Mouse (Mus musculus): ENCODE results near the gene Amotl1. TPM values are rescaled to one million over a fixed set of nuclear protein-coding genes. Genes with fewer than 3 reads are reported as not detected.

Amotl1 gene
- total RNA-seq, 2 experiments from 2014 or later, result 14.1 to 14.9 TPM

- no peak for DNase-seq (ENCODE audit: extremely low spot score in 1 of 2, low spot score in 1 of 2)
These were observed 2.4 kb downstream of the Amotl1 start for GRCm38 (mm10) chr9:14642251-14643021.

DNA sequence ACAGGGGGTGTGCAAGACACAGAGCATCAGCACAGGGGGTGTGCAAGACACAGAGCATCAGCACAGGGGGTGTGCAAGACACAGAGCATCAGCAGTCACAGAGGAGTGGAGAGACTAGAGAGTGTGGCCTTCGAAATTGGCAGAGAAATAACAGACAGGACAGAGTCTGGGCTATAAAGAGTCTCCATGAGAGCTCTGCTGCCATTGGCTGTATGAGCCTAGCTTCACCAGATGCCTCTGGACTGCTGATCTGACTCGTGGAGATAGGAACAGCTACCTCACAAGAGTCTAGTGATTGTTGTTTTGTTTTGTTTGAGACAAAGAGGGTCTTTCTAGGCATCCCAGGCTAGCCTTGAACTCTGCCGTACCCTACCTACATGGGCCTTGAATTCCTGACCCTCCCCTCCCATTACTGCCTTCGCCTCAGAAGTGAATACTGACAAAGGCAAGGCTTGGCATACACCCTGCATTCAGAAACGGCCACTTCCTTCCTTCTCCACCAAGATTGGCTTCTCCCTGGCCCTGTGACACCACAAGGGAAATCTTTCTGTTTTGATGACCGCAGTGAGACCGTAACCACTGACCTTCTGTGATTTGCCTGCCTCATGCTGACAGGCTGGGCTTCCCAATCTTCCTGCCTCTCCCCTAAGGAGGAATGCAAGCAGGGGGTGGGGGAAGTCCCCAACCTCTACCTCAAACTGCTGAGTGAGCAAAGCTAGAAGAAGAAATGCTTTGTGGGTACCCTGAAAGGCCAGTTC lies 3.4 kb downstream of the Amotl1 start:
- no peak for DNase-seq (ENCODE audit: extremely low spot score in 1 of 2, low spot score in 1 of 2)

- DNase-seq (ENCODE audit: extremely low spot score in 1 of 2, low spot score in 1 of 2), result no peak
These were observed 8.6 kb downstream of the Amotl1 start for GRCm38 (mm10) chr9:14636244-14636643.

DNA sequence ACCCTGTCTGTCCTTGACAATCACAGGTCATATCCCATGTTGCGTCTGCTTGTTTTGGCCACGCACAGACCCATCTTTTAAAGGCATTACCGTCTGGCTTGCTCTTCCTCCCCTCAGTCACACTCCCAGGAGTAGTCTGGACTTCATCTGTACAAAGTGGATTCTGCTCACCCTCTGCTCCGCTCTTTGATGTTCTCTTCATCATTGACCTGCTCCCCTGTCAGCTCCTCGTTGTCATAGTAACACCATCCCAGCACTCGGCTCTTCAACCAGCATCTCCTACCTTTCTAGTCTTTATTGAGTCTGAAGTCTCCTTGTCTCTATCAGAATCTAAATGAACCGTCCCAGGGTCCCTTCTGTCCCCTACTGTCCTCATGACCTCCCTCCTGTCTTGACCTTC lies 9.3 kb downstream of the Amotl1 start:
- no peak for DNase-seq (ENCODE audit: extremely low spot score in 1 of 2, low spot score in 1 of 2)

DNA sequence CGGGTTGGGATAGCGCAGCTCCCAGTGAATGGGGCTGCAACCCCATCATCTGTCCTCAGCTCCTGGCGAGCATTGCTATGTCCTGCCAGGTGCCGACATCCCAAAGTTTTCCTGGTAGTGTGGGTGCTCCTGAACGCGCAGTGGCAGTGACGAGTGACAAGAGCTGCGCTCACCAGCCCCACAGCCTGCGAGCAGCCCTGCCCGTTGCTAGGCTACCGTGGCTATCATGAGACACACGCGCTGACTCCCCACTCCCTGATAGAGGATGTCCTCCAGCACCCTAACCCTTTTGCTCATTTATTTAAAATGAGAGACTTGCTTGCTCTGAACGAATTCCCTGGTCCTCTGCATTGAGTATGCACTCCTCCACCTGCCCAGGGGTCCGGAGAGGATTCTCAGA lies 10.7 kb downstream of the Amotl1 start:
- DNase-seq (ENCODE audit: extremely low spot score in 1 of 2, low spot score in 1 of 2), result peak in 1 of 2 experiments; percentile 27

- no peak for DNase-seq (ENCODE audit: extremely low spot score in 1 of 2, low spot score in 1 of 2)
These were observed 12.3 kb downstream of the Amotl1 start for GRCm38 (mm10) chr9:14632365-14633163.

- no peak for DNase-seq (ENCODE audit: extremely low spot score in 1 of 2, low spot score in 1 of 2)
These were observed 13.1 kb downstream of the Amotl1 start for GRCm38 (mm10) chr9:14631729-14632128.

GRCm38 (mm10) chr9:14627525-14627924 lies 17.3 kb downstream of the Amotl1 start:
- no peak for DNase-seq (ENCODE audit: extremely low spot score in 1 of 2, low spot score in 1 of 2)

DNA sequence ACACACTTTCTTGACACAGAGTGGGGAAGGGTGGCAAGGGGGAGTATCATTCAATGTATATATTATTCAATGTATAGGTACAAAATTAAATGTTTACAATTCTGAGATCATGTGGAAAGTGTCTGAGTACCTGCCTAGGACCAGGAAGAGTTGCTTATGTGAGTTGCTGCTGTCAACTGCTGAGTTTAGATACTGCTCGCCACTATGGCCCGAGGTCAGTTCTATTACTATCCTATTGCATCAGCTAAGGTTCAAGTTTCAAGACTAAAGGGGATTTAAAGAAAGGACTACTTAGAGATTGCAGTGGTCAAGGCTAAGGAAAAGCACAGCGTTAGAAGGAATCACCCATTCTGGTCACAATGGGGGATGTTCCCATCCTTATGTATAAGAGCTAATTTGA lies 18.9 kb downstream of the Amotl1 start:
- no peak for DNase-seq (ENCODE audit: extremely low spot score in 1 of 2, low spot score in 1 of 2)

- DNase-seq (ENCODE audit: extremely low spot score in 1 of 2, low spot score in 1 of 2), result no peak
These were observed 19.8 kb downstream of the Amotl1 start for GRCm38 (mm10) chr9:14625024-14625423.

- DNase-seq (ENCODE audit: extremely low spot score in 1 of 2, low spot score in 1 of 2), result no peak
These were observed 20.9 kb downstream of the Amotl1 start for GRCm38 (mm10) chr9:14623928-14624327.

DNA sequence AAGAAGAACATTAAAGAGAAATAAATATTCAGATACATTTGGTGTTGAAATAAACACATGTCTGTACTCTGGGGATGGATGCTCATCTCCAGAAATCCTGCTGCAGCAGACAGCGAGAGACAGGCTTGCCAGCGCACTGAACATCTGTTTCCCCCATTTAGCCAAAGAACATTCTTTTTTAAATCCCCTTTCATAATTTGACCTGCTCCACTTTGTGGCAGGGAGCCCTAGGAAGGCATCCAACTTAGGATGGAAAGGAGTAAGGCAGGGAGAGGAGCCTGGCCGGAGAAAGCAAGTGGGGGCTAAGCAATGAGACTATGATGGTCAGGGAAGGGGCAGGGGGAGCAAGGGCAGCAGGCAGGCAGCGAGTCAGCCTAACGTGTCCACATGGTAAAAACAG lies 21.6 kb downstream of the Amotl1 start:
- DNase-seq (ENCODE audit: extremely low spot score in 1 of 2, low spot score in 1 of 2), result no peak

DNA sequence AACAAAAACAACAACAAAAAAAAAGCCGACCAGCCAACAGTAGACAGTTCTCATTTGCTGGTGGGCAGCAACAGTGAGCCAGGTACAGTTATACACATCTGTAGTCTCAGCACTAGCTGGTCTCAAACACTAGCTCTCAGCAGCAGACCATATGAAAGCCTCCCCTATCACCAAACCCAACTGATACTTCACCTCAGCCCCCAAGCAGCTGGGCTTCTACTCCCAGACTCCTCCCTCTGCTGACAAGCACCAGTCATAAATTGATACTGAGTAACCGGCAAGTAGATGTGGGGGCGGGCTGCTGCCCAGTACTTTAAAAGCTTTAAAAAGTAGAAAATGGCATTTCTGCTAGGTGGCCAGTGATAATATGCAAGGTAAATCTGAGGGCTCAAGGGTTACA lies 22.0 kb downstream of the Amotl1 start:
- no peak for DNase-seq (ENCODE audit: extremely low spot score in 1 of 2, low spot score in 1 of 2)

DNA sequence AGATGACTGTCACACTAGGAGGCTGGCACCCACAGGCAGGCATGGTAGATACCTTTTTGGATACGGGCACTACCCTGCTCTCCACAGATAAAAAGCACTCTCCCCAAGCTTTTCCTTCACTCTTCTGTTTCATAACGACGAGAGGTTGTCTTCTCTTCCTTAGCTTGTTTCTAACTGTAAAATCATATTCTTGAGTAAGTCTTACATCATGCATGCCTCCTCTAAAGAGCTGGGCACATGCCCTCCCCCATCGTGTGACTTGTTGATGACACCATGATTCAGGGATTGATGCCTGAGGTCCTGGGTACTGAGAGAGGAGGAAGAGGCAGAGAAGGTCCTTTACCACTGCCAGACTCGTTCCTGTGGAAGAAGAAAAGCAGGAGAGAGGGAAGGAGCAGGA lies 24.7 kb downstream of the Amotl1 start:
- no peak for DNase-seq (ENCODE audit: extremely low spot score in 1 of 2, low spot score in 1 of 2)

- peak in 1 of 2 experiments; percentile 19 for DNase-seq (ENCODE audit: extremely low spot score in 1 of 2, low spot score in 1 of 2)
These were observed 29.6 kb downstream of the Amotl1 start for GRCm38 (mm10) chr9:14614931-14615880.

DNA sequence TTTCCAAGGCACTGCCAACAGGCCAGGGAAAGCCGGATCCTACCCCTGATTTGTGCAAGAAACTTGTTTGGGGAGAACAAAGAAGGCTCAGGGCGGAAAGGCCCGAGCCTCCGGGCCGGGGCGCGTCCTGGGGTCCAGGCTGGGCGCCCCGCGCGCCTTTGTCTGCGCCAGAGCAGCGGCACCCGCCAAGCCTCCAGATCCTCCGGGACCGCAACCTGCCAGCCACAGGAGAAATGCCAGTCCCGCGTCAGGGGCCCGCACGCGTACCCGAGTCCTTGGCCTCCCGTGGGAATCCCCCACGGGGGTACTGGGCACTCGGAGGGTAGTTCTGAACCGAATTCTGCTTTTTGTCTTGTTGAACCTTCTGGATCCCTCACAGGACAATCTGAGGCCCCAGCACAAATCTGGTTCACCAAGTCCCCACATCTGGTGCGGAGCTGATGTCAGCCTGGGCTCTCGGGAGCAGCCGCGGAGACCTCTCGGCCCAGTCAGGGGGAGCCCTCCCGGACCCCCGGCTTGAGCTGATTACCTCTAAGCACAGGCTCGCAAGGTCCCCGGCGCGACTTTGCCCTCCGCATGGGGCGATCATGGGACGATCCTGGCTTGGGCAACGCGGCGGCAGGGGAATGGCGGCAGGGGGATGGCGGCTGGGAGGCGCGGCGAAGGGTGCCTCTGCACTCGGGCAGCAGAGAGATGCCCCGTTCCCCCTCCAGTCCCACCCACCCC lies 30.5 kb downstream of the Amotl1 start:
- peak; percentile 31 to 43 for DNase-seq (ENCODE audit: extremely low spot score in 1 of 2, low spot score in 1 of 2)

GRCm38 (mm10) chr9:14613308-14614204 lies 31.3 kb downstream of the Amotl1 start:
- DNase-seq (ENCODE audit: extremely low spot score in 1 of 2, low spot score in 1 of 2), result no peak

GRCm38 (mm10) chr9:14612588-14612987 lies 32.3 kb downstream of the Amotl1 start:
- DNase-seq (ENCODE audit: extremely low spot score in 1 of 2, low spot score in 1 of 2), result no peak

Measured in layer of hippocampus, postnatal 25 days (tissue).